Mouse (Mus musculus) liver, embryonic 12.5 days (tissue): ENCODE results near the gene Trpm5. TPM values are rescaled to one million over a fixed set of nuclear protein-coding genes. Genes with fewer than 3 reads are reported as not detected.

Experiments
- ATAC-seq: fragments of 200-750 bp; cut with Nextera tagmentation; 2 replicates; pipeline ENCODE4 v1.8.0; 2017; ENCODE audit warnings: moderate number of reproducible peaks, mild to moderate bottlenecking, moderate library complexity
- H3K27ac ChIP-seq: fragments of 300-500 bp; sonication (generic); 2 replicates; pipeline ENCODE4 v1.5.1; 2016; ENCODE audit warnings: mild to moderate bottlenecking
- H3K27me3 ChIP-seq: fragments of 300-500 bp; sonication (generic); replicated peaks from 2 replicates; pipeline ENCODE4 v1.6.1; 2016; ENCODE audit warnings: mild to moderate bottlenecking, moderate library complexity
- H3K36me3 ChIP-seq: fragments of 300-500 bp; sonication (generic); 2 replicates; pipeline ENCODE4 v1.6.1; 2016; ENCODE audit warnings: mild to moderate bottlenecking, moderate library complexity
- H3K4me1 ChIP-seq: fragments of 300-500 bp; sonication (generic); 2 replicates; pipeline ENCODE4 v1.6.1; 2016
- H3K4me2 ChIP-seq: fragments of 300-500 bp; sonication (generic); 2 replicates; pipeline ENCODE4 v1.6.1; 2016; ENCODE audit warnings: mild to moderate bottlenecking, moderate library complexity
- H3K4me3 ChIP-seq: fragments of 300-500 bp; sonication (generic); 2 replicates; pipeline ENCODE4 v1.5.1; 2016; ENCODE audit warnings: mild to moderate bottlenecking, moderate library complexity
- H3K9ac ChIP-seq: fragments of 300-500 bp; sonication (generic); 2 replicates; pipeline ENCODE4 v1.6.1; 2016; ENCODE audit warnings: mild to moderate bottlenecking, moderate library complexity
- H3K9me3 ChIP-seq: fragments of 300-500 bp; sonication (generic); replicated peaks from 2 replicates; pipeline ENCODE4 v1.6.1; 2016; ENCODE audit warnings: mild to moderate bottlenecking, moderate library complexity
- WGBS: fragments of 180-500 bp; shearing (Covaris S2); methylation state at CpG from one replicate; pipeline ENCODE4 v1.1.7; 2016; ENCODE audit not compliant: insufficient replicate concordance; 5-methylcytosine and 5-hydroxymethylcytosine counted together
- polyA plus RNA-seq: library from polyadenylated mRNA; unstranded; fragments of >200 nt; fragmentation: Nextera tagmentation; extraction: Ambion mirVana; gene quantifications from 2 replicates; pipeline ENCODE4 v1.2.1, GENCODE M21; 2016

Trpm5 gene
- 1.3 and 1.6 TPM in 2 replicates for polyA plus RNA-seq

DNA sequence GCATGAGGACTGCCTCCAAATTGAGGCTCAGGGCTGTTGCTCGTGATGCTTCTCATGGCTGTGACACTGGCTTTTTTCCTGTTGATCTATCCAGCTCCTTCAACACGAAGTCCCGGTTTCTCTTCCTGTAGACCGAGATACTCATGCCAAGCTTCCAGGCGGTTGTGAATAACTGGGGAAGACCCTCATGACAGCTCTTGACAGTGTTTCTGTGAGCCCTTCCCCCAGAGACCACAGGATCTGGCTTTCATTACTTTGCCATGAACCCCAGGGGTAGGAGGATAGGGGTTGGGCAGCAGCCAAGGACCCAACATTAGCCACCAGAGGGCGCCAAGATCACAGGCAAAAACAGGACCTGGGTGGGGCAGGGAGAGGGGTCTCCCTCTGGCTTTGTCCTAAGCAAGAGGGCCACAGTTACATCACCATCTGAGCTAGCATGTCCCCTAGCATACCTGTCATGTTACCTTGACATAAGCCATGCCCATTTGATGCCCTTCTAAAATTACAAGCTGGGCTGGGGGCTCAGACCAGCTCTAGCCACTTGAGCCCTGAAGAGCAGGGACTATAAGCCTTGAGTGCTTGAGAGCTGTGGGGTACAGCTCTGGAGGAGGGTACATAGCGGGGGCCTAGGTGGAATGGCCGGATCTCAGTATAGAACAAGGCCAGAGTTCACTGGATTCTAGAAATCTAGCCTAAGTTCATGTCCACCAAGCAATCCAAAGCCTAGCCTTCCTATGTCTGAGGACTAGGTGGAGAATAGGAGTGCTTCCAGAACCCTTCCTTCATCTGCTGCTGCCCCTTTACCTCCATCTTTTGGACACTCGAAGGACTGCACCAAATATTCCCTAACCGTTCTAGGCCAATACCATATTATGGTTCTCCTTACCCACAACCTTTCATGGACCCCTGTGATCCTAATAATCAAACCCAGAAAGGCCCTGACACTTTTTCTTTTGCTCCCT is at the start of gene Trpm5:
Gene Trpm5, minus strand, starts transcription at position 51 of the 962 bp plus-strand sequence.
- WGBS = 41% methylated on average over 10 of the region's 10 CpGs
- H3K36me3 ChIP-seq = no peaks in the 10 kb centered on the region
- H3K27ac ChIP-seq = no peak within 1 kb of the TSS
- H3K9ac ChIP-seq = no peak within 1 kb of the TSS
- H3K27me3 ChIP-seq = peaks cover 60% of the 10 kb centered on the region
- no peaks in the 10 kb centered on the region for H3K4me1 ChIP-seq
- ATAC-seq = no peak
- H3K4me3 ChIP-seq = no peak within 1 kb of the TSS
- no peak within 1 kb of the TSS for H3K4me2 ChIP-seq
- H3K9me3 ChIP-seq = no peaks in the 10 kb centered on the region

DNA sequence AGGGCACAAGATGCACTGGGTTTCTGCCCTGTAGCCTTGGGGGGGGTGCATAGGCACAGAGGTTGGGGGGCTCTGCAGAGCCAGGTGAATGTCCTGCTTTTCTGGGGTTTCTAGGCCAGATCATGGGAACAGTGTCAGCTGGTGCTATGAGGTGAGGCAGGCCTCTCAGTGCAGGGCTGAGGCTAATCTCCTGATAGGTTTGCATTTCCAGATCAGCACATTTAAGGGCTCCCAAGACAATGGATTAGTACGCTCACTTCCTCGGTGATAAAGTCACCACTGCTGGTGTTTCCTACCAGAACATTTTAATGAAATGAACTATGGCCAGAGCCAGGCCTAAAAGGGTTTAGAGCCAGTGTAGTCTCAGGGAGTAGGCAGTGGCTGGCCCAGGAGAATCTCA is 48.2 kb upstream of the Trpm5 start:
- H3K9ac ChIP-seq = no peak overlapping the region
- H3K36me3 ChIP-seq = no peaks in the 10 kb centered on the region
- ATAC-seq = no peak
- WGBS = 65% methylated on average over 2 of the region's 2 CpGs
- H3K4me3 ChIP-seq = no peak overlapping the region
- H3K9me3 ChIP-seq = no peaks in the 10 kb centered on the region
- H3K27ac ChIP-seq = no peak overlapping the region
- H3K27me3 ChIP-seq = peaks cover 7% of the 10 kb centered on the region; the same call in 1 of the 2 replicates
- no peak overlapping the region for H3K4me2 ChIP-seq
- H3K4me1 ChIP-seq = peaks cover 9% of the 10 kb centered on the region

GRCm38 (mm10) chr7:143139932-143140331 is 45.5 kb upstream of the Trpm5 start:
- Histone ChIP-seq H3K27ac (no peak overlapping the region), H3K9me3 (no peaks in the 10 kb centered on the region), H3K4me2 (no peak overlapping the region), H3K9ac (no peak overlapping the region), H3K27me3 (no peaks in the 10 kb centered on the region; the same call in none of the 2 replicates), H3K36me3 (no peaks in the 10 kb centered on the region), H3K4me3 (no peak overlapping the region), H3K4me1 (peaks cover 9% of the 10 kb centered on the region)
- whole genome bisulfite sequencing = 38% methylated on average over 4 of the region's 4 CpGs
- ATAC-seq = peak; percentile 58; the same call in 1 of the 2 replicates

DNA sequence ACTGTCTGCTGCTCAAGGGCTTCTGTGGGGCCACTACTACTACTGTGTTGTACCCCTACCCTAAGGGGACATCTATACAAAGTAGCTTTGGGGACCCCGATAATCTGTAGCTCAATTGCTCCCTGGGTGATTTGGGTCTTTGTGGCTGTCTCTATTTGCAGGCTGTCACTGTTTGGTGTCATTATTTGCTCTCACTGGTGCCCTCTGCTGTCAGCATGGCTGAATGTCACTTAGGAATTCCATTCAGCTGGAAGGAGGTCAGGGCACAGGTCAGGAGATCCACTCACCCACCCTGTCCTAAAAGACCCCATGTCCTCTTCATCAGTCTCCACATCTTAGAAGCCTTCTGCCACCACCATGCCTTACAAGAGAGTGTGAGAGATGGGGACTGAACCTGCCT is 44.3 kb upstream of the Trpm5 start:
- H3K27me3 ChIP-seq = no peaks in the 10 kb centered on the region; the same call in none of the 2 replicates
- no peak overlapping the region for H3K4me2 ChIP-seq
- peaks cover 9% of the 10 kb centered on the region for H3K4me1 ChIP-seq
- 18% methylated on average over 1 of the region's 1 CpGs for WGBS
- no peak overlapping the region for H3K9ac ChIP-seq
- H3K36me3 ChIP-seq = no peaks in the 10 kb centered on the region
- H3K27ac ChIP-seq = no peak overlapping the region
- ATAC-seq = 0 out of 2 replicates have a peak, but pooled peaks have one; percentile 29
- no peak overlapping the region for H3K4me3 ChIP-seq
- no peaks in the 10 kb centered on the region for H3K9me3 ChIP-seq

- 33% methylated on average over 5 of the region's 5 CpGs for WGBS
- ATAC-seq = no peak
- Histone ChIP-seq H3K4me1 (peaks cover 9% of the 10 kb centered on the region), H3K27ac (no peak overlapping the region), H3K36me3 (no peaks in the 10 kb centered on the region), H3K27me3 (peaks cover 4% of the 10 kb centered on the region), H3K9me3 (no peaks in the 10 kb centered on the region), H3K4me3 (no peak overlapping the region), H3K4me2 (no peak overlapping the region), H3K9ac (no peak overlapping the region)
Measured at GRCm38 (mm10) chr7:143136561-143136960, 42.1 kb upstream of the Trpm5 start.

DNA sequence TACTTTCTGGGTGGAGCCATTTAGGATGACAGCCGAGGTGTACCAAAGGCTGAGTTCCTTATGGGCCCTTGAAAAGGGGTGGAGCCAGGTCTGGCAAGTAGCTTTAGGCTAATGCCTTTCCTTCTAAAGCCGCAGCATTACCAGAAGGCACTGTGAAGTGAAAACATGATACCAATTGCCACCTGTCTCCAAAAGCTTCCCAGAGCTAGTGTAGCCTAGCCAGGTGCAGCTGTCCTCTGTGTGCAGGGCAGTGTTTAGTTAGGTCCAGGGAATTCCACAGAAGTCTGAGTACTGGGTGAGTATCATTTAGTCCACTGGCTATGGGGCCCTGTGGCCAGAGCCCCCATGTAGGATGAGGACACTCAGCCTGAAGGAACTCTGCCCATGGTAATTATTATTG is 41.7 kb upstream of the Trpm5 start:
- Histone ChIP-seq H3K9ac (no peak overlapping the region), H3K9me3 (no peaks in the 10 kb centered on the region), H3K4me3 (no peak overlapping the region), H3K27me3 (peaks cover 4% of the 10 kb centered on the region), H3K4me1 (peaks cover 9% of the 10 kb centered on the region), H3K4me2 (no peak overlapping the region), H3K27ac (no peak overlapping the region), H3K36me3 (no peaks in the 10 kb centered on the region)
- WGBS = 53% methylated on average over 2 of the region's 2 CpGs
- no peak for ATAC-seq

GRCm38 (mm10) chr7:143132815-143133214 is 38.4 kb upstream of the Trpm5 start:
- Histone ChIP-seq H3K4me2 (no peak overlapping the region), H3K9me3 (no peaks in the 10 kb centered on the region), H3K27me3 (peaks cover 4% of the 10 kb centered on the region; the same call in 1 of the 2 replicates), H3K4me3 (no peak overlapping the region), H3K27ac (no peak overlapping the region), H3K36me3 (no peaks in the 10 kb centered on the region), H3K9ac (no peak overlapping the region), H3K4me1 (no peaks in the 10 kb centered on the region)
- 63% methylated on average over 5 of the region's 5 CpGs for WGBS
- no peak for ATAC-seq

DNA sequence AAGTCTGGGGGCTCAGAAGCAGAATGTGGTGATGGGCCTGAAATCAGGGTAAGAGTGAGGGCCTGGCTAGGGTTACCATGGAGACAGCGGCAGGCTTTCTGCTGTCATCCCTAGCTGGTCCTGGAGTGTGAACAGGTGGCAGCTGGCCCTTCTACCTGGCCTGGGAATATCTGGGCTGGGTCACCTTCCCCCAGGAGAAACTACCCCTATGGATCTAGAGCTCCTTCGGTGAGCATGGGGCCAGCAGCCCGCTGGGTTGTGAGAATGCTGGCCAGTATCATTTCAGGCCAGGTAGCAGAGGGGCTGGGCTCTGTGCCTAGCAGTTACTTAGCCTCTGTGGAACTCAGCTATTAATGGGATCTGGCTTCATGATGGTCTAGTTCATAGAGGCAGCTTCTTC is 30.5 kb upstream of the Trpm5 start:
- Histone ChIP-seq H3K36me3 (no peaks in the 10 kb centered on the region), H3K4me1 (peaks cover 21% of the 10 kb centered on the region), H3K9ac (no peak overlapping the region), H3K27me3 (peaks cover 25% of the 10 kb centered on the region; the same call in 1 of the 2 replicates), H3K4me3 (no peak overlapping the region), H3K4me2 (no peak overlapping the region), H3K9me3 (no peaks in the 10 kb centered on the region), H3K27ac (no peak overlapping the region)
- 57% methylated on average over 3 of the region's 3 CpGs for whole genome bisulfite sequencing
- ATAC-seq = no peak

DNA sequence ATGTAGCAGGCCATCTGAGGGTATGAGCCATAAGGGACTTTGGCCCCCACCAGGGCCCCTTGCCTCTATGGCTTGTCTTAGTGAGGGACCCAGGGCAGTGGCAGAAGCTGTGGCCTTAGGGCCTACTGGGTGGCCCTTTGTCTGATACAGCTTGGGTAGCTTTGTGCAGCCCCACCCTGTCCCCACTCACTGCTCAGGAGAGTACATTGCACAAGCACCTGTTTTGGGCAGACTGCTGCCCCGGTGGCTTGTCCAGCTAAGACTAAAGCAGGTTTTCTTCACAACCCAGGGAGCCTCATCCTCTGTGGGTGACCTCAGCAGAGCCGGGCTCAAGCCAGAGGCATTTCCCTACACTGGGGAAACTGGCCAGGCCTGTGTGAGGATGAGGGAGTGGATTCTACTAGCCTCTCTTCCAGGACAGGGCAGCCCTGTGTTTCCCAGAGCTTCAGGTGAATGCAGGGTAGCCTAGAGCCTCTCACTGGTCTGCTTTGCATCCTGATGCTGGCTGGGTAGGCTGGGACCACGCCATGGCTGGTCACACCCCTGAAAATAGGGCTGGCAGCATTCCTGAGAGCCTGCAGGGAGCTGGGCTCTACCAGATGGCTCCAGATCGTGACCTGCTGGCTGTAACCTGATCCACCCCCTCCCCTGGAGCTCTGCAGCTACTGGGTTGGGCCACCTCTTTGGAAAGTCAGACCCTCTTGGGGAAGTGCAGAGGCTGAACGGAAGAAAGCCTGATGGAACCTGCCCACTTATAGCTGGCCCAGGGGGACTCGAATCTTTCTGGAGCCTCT is 29.6 kb upstream of the Trpm5 start:
- no peaks in the 10 kb centered on the region for H3K36me3 ChIP-seq
- no peak overlapping the region for H3K4me2 ChIP-seq
- peaks cover 25% of the 10 kb centered on the region; the same call in 1 of the 2 replicates for H3K27me3 ChIP-seq
- H3K27ac ChIP-seq = no peak overlapping the region
- no peak overlapping the region for H3K4me3 ChIP-seq
- no peak overlapping the region for H3K9ac ChIP-seq
- no peaks in the 10 kb centered on the region for H3K9me3 ChIP-seq
- WGBS = 29% methylated on average over 6 of the region's 6 CpGs
- peaks cover 25% of the 10 kb centered on the region for H3K4me1 ChIP-seq
- ATAC-seq = no peak

DNA sequence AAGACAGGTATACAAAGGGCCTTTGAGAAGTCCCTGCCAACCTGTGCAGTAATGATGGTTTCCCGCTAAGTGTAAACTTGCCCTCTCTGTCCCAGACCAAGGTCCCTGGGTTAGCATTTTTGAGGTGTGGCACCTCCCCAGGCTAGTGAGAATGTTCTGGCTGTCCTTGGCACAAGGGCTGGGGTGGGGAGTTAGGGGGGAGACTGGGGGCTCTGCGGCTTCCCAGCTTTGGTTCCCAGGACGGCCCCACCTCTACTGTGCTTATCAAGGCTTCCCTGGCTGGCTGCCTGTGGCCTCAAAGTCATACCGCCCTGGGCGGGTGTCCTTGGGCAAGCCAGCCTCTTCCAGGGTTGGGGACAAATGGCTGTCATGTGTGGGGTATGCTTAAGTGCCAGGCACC is 27.7 kb upstream of the Trpm5 start:
- ATAC-seq = no peak
- Histone ChIP-seq H3K36me3 (no peaks in the 10 kb centered on the region), H3K4me2 (no peak overlapping the region), H3K27me3 (peaks cover 25% of the 10 kb centered on the region; the same call in 1 of the 2 replicates), H3K9me3 (no peaks in the 10 kb centered on the region), H3K27ac (no peak overlapping the region), H3K4me1 (peaks cover 25% of the 10 kb centered on the region), H3K4me3 (no peak overlapping the region), H3K9ac (no peak overlapping the region)
- 37% methylated on average over 5 of the region's 5 CpGs for WGBS

DNA sequence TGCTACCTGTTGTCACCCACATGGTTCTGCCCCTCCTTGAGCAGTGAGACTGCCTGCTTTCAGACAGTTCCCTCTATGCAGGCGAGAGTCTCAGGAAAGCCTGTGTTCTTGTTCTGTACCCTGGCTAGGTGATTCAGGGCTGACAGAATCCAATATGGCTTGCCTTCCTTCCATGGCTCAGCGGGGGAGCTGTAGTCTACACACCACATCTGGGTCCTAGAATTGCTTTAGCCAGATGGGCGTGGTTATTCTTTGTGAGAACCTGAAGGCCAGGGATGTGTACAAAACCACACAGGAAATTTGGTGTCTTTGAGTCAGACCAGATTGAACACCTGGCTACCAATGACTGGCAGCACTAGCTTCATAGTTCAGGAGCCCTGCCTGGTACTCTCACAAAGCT is 25.4 kb upstream of the Trpm5 start:
- H3K4me1 ChIP-seq = peaks cover 25% of the 10 kb centered on the region
- ATAC-seq = no peak
- H3K4me3 ChIP-seq = no peak overlapping the region
- peaks cover 10% of the 10 kb centered on the region; the same call in 1 of the 2 replicates for H3K27me3 ChIP-seq
- WGBS = 45% methylated on average over 3 of the region's 3 CpGs
- H3K27ac ChIP-seq = no peak overlapping the region
- no peaks in the 10 kb centered on the region for H3K9me3 ChIP-seq
- H3K36me3 ChIP-seq = no peaks in the 10 kb centered on the region
- H3K9ac ChIP-seq = no peak overlapping the region
- no peak overlapping the region for H3K4me2 ChIP-seq

DNA sequence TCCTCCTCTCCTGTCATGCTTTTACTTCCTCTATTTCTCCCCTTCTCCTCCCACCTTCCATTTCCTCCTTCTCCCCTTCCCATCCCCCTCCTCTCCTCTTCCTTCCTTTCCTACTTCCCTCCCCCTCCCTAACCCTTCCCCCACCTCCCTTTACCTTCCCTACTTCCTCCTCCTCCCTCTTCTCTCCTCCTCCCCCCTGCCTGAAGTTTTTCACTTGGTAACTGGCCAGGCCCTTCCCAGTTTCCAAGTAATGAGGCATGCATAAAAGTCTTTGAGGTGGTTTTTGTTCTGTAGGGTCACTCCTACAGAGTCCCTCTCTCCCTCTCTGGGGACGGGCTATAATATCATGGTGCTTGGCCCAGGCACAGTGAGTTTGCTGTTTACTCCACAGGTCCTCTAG is 25.0 kb upstream of the Trpm5 start:
- no peak for ATAC-seq

More for the DNA sequence above, 25.0 kb upstream of the Trpm5 start:
- Histone ChIP-seq H3K9ac (no peak overlapping the region), H3K4me1 (peaks cover 25% of the 10 kb centered on the region), H3K36me3 (no peaks in the 10 kb centered on the region), H3K4me2 (no peak overlapping the region), H3K27ac (no peak overlapping the region), H3K9me3 (no peaks in the 10 kb centered on the region), H3K4me3 (no peak overlapping the region), H3K27me3 (peaks cover 10% of the 10 kb centered on the region; the same call in 1 of the 2 replicates)
- 22% methylated on average over 1 of the region's 1 CpGs for WGBS
